ENCODE assay signal across 8 mouse cellular contexts in the genomic region with DNA sequence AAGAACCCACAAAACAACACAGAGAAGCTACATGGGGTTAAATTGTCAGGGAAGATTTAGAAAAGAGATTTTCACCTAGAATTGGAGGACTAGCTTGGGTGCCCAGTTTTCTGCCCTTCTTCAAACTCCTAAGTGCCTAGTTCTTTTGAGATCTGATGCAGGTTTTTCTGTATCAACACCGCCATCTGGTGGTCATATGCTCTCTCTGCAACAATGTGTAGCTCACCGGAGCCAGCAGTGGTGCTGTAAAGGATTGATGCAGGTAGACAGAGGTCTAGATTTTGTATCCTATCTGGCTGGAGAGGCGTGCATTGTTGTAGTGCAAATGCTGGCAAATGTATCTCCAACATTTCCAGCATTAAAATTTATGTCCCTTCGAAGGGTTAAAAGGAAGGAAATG. TPM values are rescaled to one million over a fixed set of nuclear protein-coding genes. Genes with fewer than 3 reads are reported as not detected.
A peak's percentile ranks its signal among the peaks of the same experiment; 100 is the strongest.
DNase-seq lines count a peak whose midpoint lies in the region; ATAC-seq and TF ChIP-seq lines count a peak whose summit lies in the region.

No protein-coding gene starts in this region.

- TF ChIP-seq CTCF in brain, embryonic 14.5 days (IDR thresholded peaks at IDR 0.05; ENCODE audit: borderline replicate concordance, extremely low read depth, insufficient read depth, insufficient read length): peak; percentile 83; the same call in 1 of the 2 replicates

- H3K9ac ChIP-seq in heart, embryonic 12.5 days: no peak overlapping the region

- no peaks in the 10 kb centered on the region for H3K9me3 ChIP-seq in heart, embryonic 12.5 days (replicated peaks)
- no peaks in the 10 kb centered on the region for H3K9me3 ChIP-seq in heart, embryonic 10.5 days

- TF ChIP-seq POLR2A in brain, embryonic 14.5 days (IDR thresholded peaks at IDR 0.05; ENCODE audit: borderline replicate concordance, extremely low read depth, insufficient read depth, insufficient read length, poor library complexity, severe bottlenecking): no peak

- no peak overlapping the region for H3K4me2 ChIP-seq in heart, embryonic 12.5 days

- no peaks in the 10 kb centered on the region for H3K36me3 ChIP-seq in heart, embryonic 12.5 days
- no peaks in the 10 kb centered on the region for H3K36me3 ChIP-seq in heart, embryonic 10.5 days

- H3K4me1 ChIP-seq in heart, embryonic 12.5 days (replicated peaks): no peaks in the 10 kb centered on the region
- no peaks in the 10 kb centered on the region for H3K4me1 ChIP-seq in heart, embryonic 10.5 days

- no peaks in the 10 kb centered on the region for H3K27me3 ChIP-seq in heart, embryonic 12.5 days (replicated peaks)
- no peaks in the 10 kb centered on the region; the same call in 1 of the 2 replicates for H3K27me3 ChIP-seq in heart, embryonic 10.5 days (ENCODE audit: insufficient read depth, poor library complexity, severe bottlenecking)

- H3K4me3 ChIP-seq in heart, embryonic 12.5 days: no peak overlapping the region
- no peak overlapping the region for H3K4me3 ChIP-seq in heart, embryonic 10.5 days

- no peak overlapping the region for H3K27ac ChIP-seq in heart, embryonic 12.5 days (ENCODE audit: poor library complexity, severe bottlenecking)
- H3K27ac ChIP-seq in heart, embryonic 10.5 days: no peak overlapping the region

- whole genome bisulfite sequencing in heart, embryonic 12.5 days: 3% methylated on average over 4 of the region's 4 CpGs
- 8% methylated on average over 4 of the region's 4 CpGs for WGBS in heart, embryonic 10.5 days

- peak; percentile 50 to 83 for DNase-seq in heart, adult 18-20 months
- peak; percentile 87 for DNase-seq in brain, embryonic 14.5 days (ENCODE audit: low read depth)
- DNase-seq in heart, embryonic 10.5 days (ENCODE audit: low spot score): peak; percentile 80
- DNase-seq in layer of hippocampus, adult 8-10 months (ENCODE audit: low spot score in 2 of 2): peak; percentile 55 to 78
- DNase-seq in lung, postnatal 25 days (ENCODE audit: low spot score): peak; percentile 64
- peak; percentile 50 for DNase-seq in right cerebral cortex, postnatal 14 days

- ATAC-seq in heart, embryonic 12.5 days (ENCODE audit: insufficient number of reproducible peaks, low FRiP score): no peak
- ATAC-seq in erythroblast, adult 5-6 weeks (replicated peaks; ENCODE audit: low FRiP score, poor library complexity, severe bottlenecking): peak; percentile 73

RNA-seq across cellular contexts. Expression of a gene that starts 39.4 kb away (rescaled TPM):
- total RNA-seq in heart, adult 18-20 months (2021): 10 to 100 TPM; 74.3 to 85.4 TPM
- 2.7 and 3.5 TPM in 2 replicates for polyA plus RNA-seq in heart, embryonic 12.5 days (2016; fragmentation: Nextera tagmentation; extraction: Ambion mirVana)
- 9.3 and 10.7 TPM in 2 replicates for polyA plus RNA-seq in brain, embryonic 14.5 days (2012; rRNA removed)
- 0.42 and 2.1 TPM in 2 replicates for total RNA-seq in erythroblast, adult 5-6 weeks (2015; ENCODE audit: low replicate concordance)
- 0.28 and 0.85 TPM in 2 replicates for total RNA-seq in erythroblast, adult 5-6 weeks (2017; ENCODE audit: low replicate concordance)
- 2.2 and 3.1 TPM in 2 replicates for polyA plus RNA-seq in heart, embryonic 10.5 days (2016; fragmentation: Nextera tagmentation; extraction: Ambion mirVana)
- 1 to 10 TPM; 5.0 to 7.2 (median 5.5) TPM for total RNA-seq in layer of hippocampus, adult 8-10 months (2022)

Comparison
In these comparisons a context has a peak if more than half of its experiments do, and no peak if none do; other contexts are left out.
1. RNA of a gene that starts 39.4 kb away (total RNA-seq): 74.3 to 85.4 TPM in heart, adult 18-20 months; 5.0 to 7.2 TPM in layer of hippocampus, adult 8-10 months and 0.28 to 2.1 TPM in erythroblast, adult 5-6 weeks; every median in the first group is over 4 times any median in the second.
2. Peak in every context shown above with its lines, with median percentiles within 50 percentile points of each other: DNase-seq.